Mouse (Mus musculus): Measurements from ENCODE around the gene Gm49405.

DNA sequence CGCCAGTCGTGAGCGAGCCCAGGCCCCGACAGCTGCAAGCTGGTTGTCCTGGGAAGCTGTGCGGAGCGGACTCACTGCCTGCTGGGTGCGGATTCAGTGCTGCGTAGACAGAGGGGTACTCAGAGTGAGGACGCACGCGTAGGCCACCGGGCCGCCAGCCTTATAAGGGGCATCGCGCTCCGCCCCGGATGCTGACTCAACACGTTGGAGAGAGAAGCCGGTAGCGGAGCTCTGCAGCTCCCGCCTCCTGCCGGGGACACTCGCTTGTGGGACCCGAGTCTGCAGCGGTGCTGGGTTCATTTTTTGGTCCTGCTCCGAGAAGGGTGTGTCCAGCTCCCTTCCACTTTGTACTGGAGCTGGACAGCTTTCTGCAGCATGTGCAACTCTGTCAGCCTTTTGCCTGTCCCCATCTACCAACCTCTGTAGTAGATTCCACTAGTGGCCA, 37.4 kb downstream of the Gm49405 start, which contains the start of gene Gstp1:
- peak; percentile 84 for TF ChIP-seq POLR2A (IDR thresholded peaks at IDR 0.05; ENCODE audit: borderline replicate concordance, insufficient read depth, low read length)
- no peak for TF ChIP-seq CTCF (IDR thresholded peaks at IDR 0.05; ENCODE audit: borderline replicate concordance, insufficient read depth, low read depth, low read length)
